Mouse (Mus musculus): Measurements from ENCODE around the gene Setd5. TPM values are rescaled to one million over a fixed set of nuclear protein-coding genes. Genes with fewer than 3 reads are reported as not detected.

The Setd5 gene
- total RNA-seq, 2 experiments from 2014 or later: 20.4 to 25.6 TPM

GRCm38 (mm10) chr6:113102541-113102940 lies 25.4 kb downstream of the Setd5 start:
- intact Hi-C loops (cut with DNase I): loop anchor here (5.0 kb wide), 1 partner anchor 65 kb away; no protein-coding TSS in a partner anchor
- no peak for DNase-seq

GRCm38 (mm10) chr6:113103765-113104164 lies 26.6 kb downstream of the Setd5 start:
- intact Hi-C loops (cut with DNase I): loop anchor here (5.0 kb wide), 1 partner anchor 66 kb away; no protein-coding TSS in a partner anchor
- DNase-seq: no peak

- DNase-seq: no peak
- intact Hi-C loops (cut with DNase I): loop anchor here (5.0 kb wide), 1 partner anchor 37 kb away; no protein-coding TSS in a partner anchor
Measured at GRCm38 (mm10) chr6:113109378-113109777, 32.2 kb downstream of the Setd5 start.

- intact Hi-C loops (cut with DNase I): loop anchor here (5.0 kb wide), 1 partner anchor 38 kb away; no protein-coding TSS in a partner anchor
- no peak for DNase-seq
Measured at GRCm38 (mm10) chr6:113109956-113110355, 32.8 kb downstream of the Setd5 start.

- no peak for DNase-seq
- intact Hi-C loops (cut with DNase I): no loop called here
Measured at GRCm38 (mm10) chr6:113120806-113121205, 43.6 kb downstream of the Setd5 start.

- intact Hi-C loops (cut with DNase I): no loop called here
- no peak for DNase-seq
Measured at GRCm38 (mm10) chr6:113133360-113133759, 56.2 kb downstream of the Setd5 start.

GRCm38 (mm10) chr6:113141389-113142094 lies 64.4 kb downstream of the Setd5 start:
- DNase-seq: no peak
- intact Hi-C loops (cut with DNase I): no loop called here

GRCm38 (mm10) chr6:113144764-113145163 lies 67.6 kb downstream of the Setd5 start:
- intact Hi-C loops (cut with DNase I): no loop called here
- no peak for DNase-seq

GRCm38 (mm10) chr6:113145249-113145648 lies 68.1 kb downstream of the Setd5 start:
- DNase-seq: no peak
- intact Hi-C loops (cut with DNase I): no loop called here

GRCm38 (mm10) chr6:113154071-113154470 lies 76.9 kb downstream of the Setd5 start:
- intact Hi-C loops (cut with DNase I): no loop called here
- no peak for DNase-seq

GRCm38 (mm10) chr6:113154886-113155285 lies 77.7 kb downstream of the Setd5 start:
- intact Hi-C loops (cut with DNase I): no loop called here

GRCm38 (mm10) chr6:113156064-113156463 lies 78.9 kb downstream of the Setd5 start:
- no peak for DNase-seq
- intact Hi-C loops (cut with DNase I): no loop called here

More at GRCm38 (mm10) chr6:113154886-113155285, 77.7 kb downstream of the Setd5 start:
- no peak for DNase-seq

GRCm38 (mm10) chr6:113160106-113160505 lies 82.9 kb downstream of the Setd5 start:
- intact Hi-C loops (cut with DNase I): no loop called here
- DNase-seq: no peak

- intact Hi-C loops (cut with DNase I): no loop called here
- no peak for DNase-seq
Measured at GRCm38 (mm10) chr6:113161982-113162381, 84.8 kb downstream of the Setd5 start.

GRCm38 (mm10) chr6:113163513-113163912 lies 86.3 kb downstream of the Setd5 start:
- intact Hi-C loops (cut with DNase I): no loop called here
- no peak for DNase-seq

- intact Hi-C loops (cut with DNase I): no loop called here
- DNase-seq: peak; percentile 23 to 56
Measured at GRCm38 (mm10) chr6:113166661-113167251, 89.6 kb downstream of the Setd5 start.

- no peak for DNase-seq
- intact Hi-C loops (cut with DNase I): no loop called here
Measured at GRCm38 (mm10) chr6:113168316-113168975, 91.3 kb downstream of the Setd5 start.

- DNase-seq: no peak
- intact Hi-C loops (cut with DNase I): loop anchor here (5.0 to 10.0 kb wide), 2 partner anchors 132 to 295 kb away; no protein-coding TSS in a partner anchor
Measured at GRCm38 (mm10) chr6:113169852-113170251, 92.7 kb downstream of the Setd5 start.

GRCm38 (mm10) chr6:113170651-113171050 lies 93.5 kb downstream of the Setd5 start:
- intact Hi-C loops (cut with DNase I): loop anchor here (5.0 to 10.0 kb wide), 2 partner anchors 132 to 294 kb away; no protein-coding TSS in a partner anchor
- DNase-seq: no peak

- intact Hi-C loops (cut with DNase I): loop anchor here (5.0 to 10.0 kb wide), 2 partner anchors 130 to 293 kb away; no protein-coding TSS in a partner anchor
- DNase-seq: no peak
Measured at GRCm38 (mm10) chr6:113172011-113172410, 94.8 kb downstream of the Setd5 start.

GRCm38 (mm10) chr6:113172568-113172967 lies 95.4 kb downstream of the Setd5 start:
- peak; percentile 31 to 36 for DNase-seq
- intact Hi-C loops (cut with DNase I): loop anchor here (5.0 to 10.0 kb wide), 2 partner anchors 130 to 292 kb away; no protein-coding TSS in a partner anchor

Measured in gastrocnemius, postnatal 36 days (tissue).